Mouse (Mus musculus): ENCODE data around the gene Tlr4.
A peak's percentile ranks its signal among the peaks of the same experiment; 100 is the strongest.

The Tlr4 gene

GRCm38 (mm10) chr4:66900126-66900525 is 72.7 kb downstream of the Tlr4 start:
- no peak for DNase-seq (ENCODE audit: low read depth)

- DNase-seq (ENCODE audit: low read depth), result no peak
Measured at GRCm38 (mm10) chr4:66901498-66901897, 74.1 kb downstream of the Tlr4 start.

- DNase-seq (ENCODE audit: low read depth), result no peak
Measured at GRCm38 (mm10) chr4:66908376-66908775, 81.0 kb downstream of the Tlr4 start.

GRCm38 (mm10) chr4:66919630-66920372 is 92.4 kb downstream of the Tlr4 start:
- no peak for DNase-seq (ENCODE audit: low read depth)

GRCm38 (mm10) chr4:66923616-66924276 is 96.4 kb downstream of the Tlr4 start:
- peak; percentile 85 for DNase-seq (ENCODE audit: low read depth)

- no peak for DNase-seq (ENCODE audit: low read depth)
Measured at GRCm38 (mm10) chr4:66926066-66926465, 98.7 kb downstream of the Tlr4 start.

GRCm38 (mm10) chr4:66927537-66928088 is 100.2 kb downstream of the Tlr4 start:
- no peak for DNase-seq (ENCODE audit: low read depth)

- DNase-seq (ENCODE audit: low read depth), result no peak
Measured at GRCm38 (mm10) chr4:66938489-66939061, 111.2 kb downstream of the Tlr4 start.

- peak; percentile 17 for DNase-seq (ENCODE audit: low read depth)
Measured at GRCm38 (mm10) chr4:66941894-66942293, 114.5 kb downstream of the Tlr4 start.

- peak; percentile 50 for DNase-seq (ENCODE audit: low read depth)
Measured at GRCm38 (mm10) chr4:66943699-66944098, 116.3 kb downstream of the Tlr4 start.

GRCm38 (mm10) chr4:66947657-66948056 is 120.3 kb downstream of the Tlr4 start:
- DNase-seq (ENCODE audit: low read depth), result no peak

- no peak for DNase-seq (ENCODE audit: low read depth)
Measured at GRCm38 (mm10) chr4:66974918-66975317, 147.5 kb downstream of the Tlr4 start.
